Mouse (Mus musculus) thymus, adult 2 months (tissue): ENCODE results near the gene Pnliprp1.

Source experiments
- CTCF ChIP-seq: fragments of 200-500 bp; IDR thresholded peaks from 2 replicates; pipeline ENCODE4 v1.5.1; 2012; ENCODE audit warnings: mild to moderate bottlenecking, control low read depth, low read length, moderate library complexity, borderline replicate concordance; ENCODE audit not compliant: control insufficient read depth, poor library complexity, insufficient read depth; ENCODE audit errors: extremely low read depth
- POLR2A ChIP-seq: fragments of 200-500 bp; IDR thresholded peaks from 2 replicates; pipeline ENCODE4 v1.6.1; 2012; ENCODE audit warnings: mild to moderate bottlenecking, low read length, control low read depth, moderate library complexity; ENCODE audit not compliant: control insufficient read depth, poor library complexity, insufficient read depth; ENCODE audit errors: extremely low read depth

DNA sequence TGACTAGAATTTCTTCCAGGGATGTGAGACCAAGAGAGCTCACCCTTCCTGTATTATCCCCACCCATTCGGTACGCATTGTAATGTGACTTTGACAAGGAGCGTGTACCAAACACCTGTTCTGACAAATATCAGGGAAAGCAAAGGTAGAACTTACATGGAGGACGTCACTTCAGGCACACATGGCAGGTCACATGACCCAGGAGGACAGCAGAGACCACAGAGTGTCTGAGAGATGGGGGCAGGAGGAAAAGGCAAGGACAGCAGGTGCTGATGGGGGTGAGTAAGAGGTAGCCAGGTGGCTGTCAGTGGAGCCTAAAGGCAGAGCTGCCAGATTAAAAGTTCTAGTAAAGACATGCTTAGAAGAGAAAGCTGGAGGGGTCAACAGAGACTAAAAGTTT is 14.0 kb downstream of the Pnliprp1 start:
- TF ChIP-seq CTCF (no peak), POLR2A (no peak)
